Mouse (Mus musculus) forebrain, embryonic 15.5 days (tissue): ENCODE measurements around the gene Grb2. TPM values are rescaled to one million over a fixed set of nuclear protein-coding genes. Genes with fewer than 3 reads are reported as not detected.
A peak's percentile ranks its signal among the peaks of the same experiment; 100 is the strongest.

Experiments used
- ATAC-seq: fragments of 200-750 bp; cut with Nextera tagmentation; replicated peaks from 2 replicates; pipeline ENCODE4 v1.8.0; 2017; ENCODE audit warnings: mild to moderate bottlenecking, moderate TSS enrichment, moderate library complexity
- H3K27ac ChIP-seq: fragments of 300-500 bp; sonication (generic); replicated peaks from 2 replicates; pipeline ENCODE4 v1.5.1; 2015; ENCODE audit warnings: mild to moderate bottlenecking, inconsistent platforms
- H3K27me3 ChIP-seq: fragments of 300-500 bp; sonication (generic); 2 replicates; pipeline ENCODE4 v1.6.1; 2015; ENCODE audit warnings: inconsistent platforms
- H3K36me3 ChIP-seq: fragments of 300-500 bp; sonication (generic); 2 replicates; pipeline ENCODE4 v1.6.1; 2015; ENCODE audit warnings: mild to moderate bottlenecking, inconsistent platforms
- H3K4me1 ChIP-seq: fragments of 300-500 bp; sonication (generic); 2 replicates; pipeline ENCODE4 v1.6.1; 2015; ENCODE audit warnings: inconsistent platforms
- H3K4me2 ChIP-seq: fragments of 300-500 bp; sonication (generic); replicated peaks from 2 replicates; pipeline ENCODE4 v1.6.1; 2015; ENCODE audit warnings: mild to moderate bottlenecking, inconsistent platforms
- H3K4me3 ChIP-seq: fragments of 300-500 bp; sonication (generic); 2 replicates; pipeline ENCODE4 v1.5.1; 2015; ENCODE audit warnings: mild to moderate bottlenecking, inconsistent platforms
- H3K9ac ChIP-seq: fragments of 300-500 bp; sonication (generic); replicated peaks from 2 replicates; pipeline ENCODE4 v1.6.1; 2015; ENCODE audit warnings: mild to moderate bottlenecking, inconsistent platforms
- H3K9me3 ChIP-seq: fragments of 300-500 bp; sonication (generic); 2 replicates; pipeline ENCODE4 v1.6.1; 2016; ENCODE audit warnings: inconsistent platforms
- WGBS: fragments of 180-500 bp; shearing (Covaris S2); methylation state at CpG from one replicate; pipeline ENCODE4 v1.1.7; 2015; ENCODE audit warnings: mixed read lengths; 5-methylcytosine and 5-hydroxymethylcytosine counted together
- polyA plus RNA-seq: library from polyadenylated mRNA; unstranded; fragments of >200 nt; fragmentation: Nextera tagmentation; extraction: Ambion mirVana; gene quantifications from 2 replicates; pipeline ENCODE4 v1.2.1, GENCODE M21; 2015

The Grb2 gene
- polyA plus RNA-seq, 1 experiment from 2014 or later: 199 TPM

GRCm38 (mm10) chr11:115737608-115738208, 29.3 kb upstream of the Grb2 start:
- WGBS: 27% methylated on average over 10 of the region's 10 CpGs
- H3K9ac ChIP-seq: no peak overlapping the region
- H3K4me2 ChIP-seq: no peak overlapping the region
- H3K27me3 ChIP-seq: no peaks in the 10 kb centered on the region
- no peaks in the 10 kb centered on the region for H3K9me3 ChIP-seq
- no peak overlapping the region for H3K27ac ChIP-seq
- peaks cover 8% of the 10 kb centered on the region; the same call in 1 of the 2 replicates for H3K4me1 ChIP-seq
- no peaks in the 10 kb centered on the region for H3K36me3 ChIP-seq
- ATAC-seq: no peak
- H3K4me3 ChIP-seq: no peak overlapping the region

DNA sequence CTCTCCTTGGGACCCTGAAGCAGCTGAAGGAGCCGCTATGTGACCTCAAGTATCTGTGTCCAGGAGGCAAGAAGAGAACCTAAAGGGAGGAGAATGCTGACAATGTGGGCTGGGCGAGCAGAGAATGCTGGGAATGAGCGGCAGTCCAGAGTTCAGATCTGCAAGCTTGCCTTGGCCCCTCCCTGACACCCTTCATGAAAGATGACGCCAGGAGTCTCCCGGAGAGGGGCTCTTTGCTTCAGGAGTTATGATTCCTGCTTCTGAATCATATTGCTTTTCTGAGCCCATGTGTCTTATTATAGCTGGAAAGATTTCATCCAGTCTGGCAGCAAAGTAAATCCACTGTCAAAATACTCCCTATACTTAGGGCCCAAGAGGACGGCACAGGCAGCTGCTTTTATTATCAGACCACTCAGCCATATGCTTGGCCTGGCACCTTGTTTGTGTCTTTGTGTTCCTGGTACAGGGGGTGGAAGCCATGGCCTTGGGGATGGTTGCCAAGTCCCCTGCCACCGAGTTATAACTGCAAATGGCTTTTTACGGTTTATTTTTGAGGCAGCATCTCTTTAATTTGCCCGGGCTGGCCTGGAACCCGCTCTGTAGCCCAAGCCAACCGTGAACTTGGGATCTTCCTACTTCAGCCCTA, 25.8 kb upstream of the Grb2 start:
- Histone ChIP-seq H3K9ac (no peak overlapping the region), H3K4me3 (no peak overlapping the region), H3K27ac (peak overlapping the region; percentile 38), H3K27me3 (no peaks in the 10 kb centered on the region), H3K9me3 (no peaks in the 10 kb centered on the region), H3K36me3 (no peaks in the 10 kb centered on the region), H3K4me2 (no peak overlapping the region), H3K4me1 (peaks cover 8% of the 10 kb centered on the region; the same call in 1 of the 2 replicates)
- ATAC-seq: no peak
- 50% methylated on average over 11 of the region's 11 CpGs for WGBS

DNA sequence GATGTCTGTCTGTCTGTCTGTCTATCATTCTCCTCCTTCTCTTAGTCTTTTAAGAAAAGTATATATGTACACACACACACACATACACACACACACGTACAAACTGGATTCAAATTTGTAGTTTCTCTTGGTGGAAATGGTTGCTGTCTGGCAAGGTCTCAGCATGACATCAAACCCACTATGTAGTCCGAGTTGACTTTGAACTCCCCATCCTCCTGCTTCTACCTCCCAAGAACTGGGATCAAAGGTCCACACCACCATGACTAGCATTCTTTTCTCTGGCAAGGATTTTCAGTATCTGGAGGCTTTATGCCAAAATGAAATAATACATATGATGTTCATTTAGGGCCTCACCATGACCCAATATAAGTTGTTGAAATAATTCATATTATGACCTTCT, 14.8 kb upstream of the Grb2 start:
- ATAC-seq: no peak

DNA sequence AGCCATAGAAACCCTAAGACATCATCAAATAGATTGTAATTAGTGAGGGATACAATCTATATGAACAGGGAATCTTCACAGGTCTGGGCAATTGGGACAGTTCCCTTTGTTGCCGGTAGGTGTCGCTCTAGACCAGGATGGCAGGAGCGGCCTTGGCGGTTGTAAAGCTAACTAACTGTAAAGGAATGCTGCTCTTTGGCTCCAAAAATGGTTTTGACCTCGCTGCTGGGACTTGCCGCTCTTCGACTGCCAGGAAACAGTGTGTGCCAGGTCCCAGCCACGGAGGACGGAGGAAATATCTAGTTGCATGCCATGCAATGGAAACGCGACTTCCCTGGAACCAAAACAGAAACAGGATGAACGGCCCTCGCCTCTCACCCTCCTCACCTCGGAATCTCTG, 14.2 kb upstream of the Grb2 start:
- 15% methylated on average over 14 of the region's 14 CpGs for WGBS
- H3K36me3 ChIP-seq: no peaks in the 10 kb centered on the region
- H3K4me1 ChIP-seq: no peaks in the 10 kb centered on the region
- no peaks in the 10 kb centered on the region for H3K27me3 ChIP-seq
- H3K9ac ChIP-seq: no peak overlapping the region
- H3K4me3 ChIP-seq: no peak overlapping the region
- no peaks in the 10 kb centered on the region for H3K9me3 ChIP-seq
- no peak overlapping the region for H3K4me2 ChIP-seq
- no peak for ATAC-seq
- no peak overlapping the region for H3K27ac ChIP-seq

More for the DNA sequence above, 14.8 kb upstream of the Grb2 start:
- Histone ChIP-seq H3K4me1 (no peaks in the 10 kb centered on the region), H3K4me2 (no peak overlapping the region), H3K27ac (no peak overlapping the region), H3K9me3 (no peaks in the 10 kb centered on the region), H3K36me3 (no peaks in the 10 kb centered on the region), H3K9ac (no peak overlapping the region), H3K27me3 (no peaks in the 10 kb centered on the region), H3K4me3 (no peak overlapping the region)
- 83% methylated on average over 2 of the region's 2 CpGs for WGBS

- H3K9me3 ChIP-seq: no peaks in the 10 kb centered on the region
- ATAC-seq: no peak
- no peak overlapping the region for H3K9ac ChIP-seq
Observed at GRCm38 (mm10) chr11:115717660-115718390, 9.4 kb upstream of the Grb2 start.

GRCm38 (mm10) chr11:115716410-115717338, 8.3 kb upstream of the Grb2 start:
- Histone ChIP-seq H3K27ac (no peak overlapping the region), H3K27me3 (no peaks in the 10 kb centered on the region), H3K9me3 (no peaks in the 10 kb centered on the region), H3K4me1 (no peaks in the 10 kb centered on the region), H3K4me2 (no peak overlapping the region), H3K36me3 (no peaks in the 10 kb centered on the region), H3K4me3 (no peak overlapping the region), H3K9ac (no peak overlapping the region)
- WGBS: 67% methylated on average over 15 of the region's 15 CpGs
- ATAC-seq: no peak

More at GRCm38 (mm10) chr11:115717660-115718390, 9.4 kb upstream of the Grb2 start:
- Histone ChIP-seq H3K4me1 (no peaks in the 10 kb centered on the region), H3K4me2 (no peak overlapping the region), H3K4me3 (no peak overlapping the region), H3K36me3 (no peaks in the 10 kb centered on the region), H3K27ac (no peak overlapping the region), H3K27me3 (no peaks in the 10 kb centered on the region)
- WGBS: 54% methylated on average over 8 of the region's 8 CpGs

DNA sequence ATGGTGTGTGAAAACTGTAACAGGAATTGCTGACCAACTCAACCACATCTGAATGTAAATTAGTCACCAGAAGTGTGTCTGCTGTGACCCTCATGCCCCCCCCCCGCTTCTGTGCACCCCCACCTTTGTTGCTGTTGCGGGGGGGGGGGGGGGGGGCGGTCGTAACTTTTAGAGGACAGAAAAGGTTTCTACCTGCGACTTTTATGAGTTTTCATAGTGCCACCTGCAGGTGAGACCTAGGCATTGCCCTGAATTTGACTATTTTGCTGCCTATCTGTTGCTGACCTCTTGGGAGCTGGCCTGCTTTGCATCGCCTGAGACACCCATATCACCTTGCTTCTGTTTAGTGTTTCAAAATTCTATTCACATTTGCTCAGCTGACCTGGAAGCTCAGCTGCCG, 6.1 kb upstream of the Grb2 start:
- no peak for ATAC-seq
- Histone ChIP-seq H3K4me3 (no peak overlapping the region), H3K27ac (no peak overlapping the region), H3K36me3 (no peaks in the 10 kb centered on the region), H3K27me3 (no peaks in the 10 kb centered on the region), H3K4me1 (peaks cover 8% of the 10 kb centered on the region), H3K9me3 (no peaks in the 10 kb centered on the region), H3K9ac (no peak overlapping the region), H3K4me2 (no peak overlapping the region)
- 8% methylated on average over 6 of the region's 7 CpGs for WGBS

DNA sequence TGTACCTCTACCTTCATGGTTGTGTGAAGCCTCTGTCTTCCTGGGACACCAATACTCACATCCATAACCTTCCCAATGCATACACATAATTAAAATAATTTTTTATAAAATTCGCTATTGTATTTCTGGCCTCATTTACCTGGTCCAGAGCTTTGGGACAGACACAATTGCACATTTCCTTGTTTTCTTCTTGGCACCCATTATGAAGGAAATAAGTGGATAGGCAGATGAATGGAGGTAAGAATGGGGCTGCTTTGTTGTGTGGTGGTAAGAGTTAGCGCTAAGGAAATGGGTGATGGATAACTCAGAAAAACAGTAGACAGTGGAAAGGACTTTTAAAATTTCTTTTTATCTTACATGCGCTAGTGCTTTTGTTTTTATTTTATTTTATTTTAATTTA, 5.0 kb upstream of the Grb2 start:
- 93% methylated on average over 3 of the region's 3 CpGs for WGBS
- H3K4me2 ChIP-seq: no peak overlapping the region
- ATAC-seq: no peak

GRCm38 (mm10) chr11:115712674-115713298, 4.4 kb upstream of the Grb2 start:
- 89% methylated on average over 12 of the region's 12 CpGs for WGBS
- Histone ChIP-seq H3K4me1 (peaks cover 12% of the 10 kb centered on the region), H3K9ac (no peak overlapping the region), H3K36me3 (no peaks in the 10 kb centered on the region), H3K4me3 (no peak overlapping the region), H3K27me3 (no peaks in the 10 kb centered on the region), H3K27ac (no peak overlapping the region), H3K9me3 (no peaks in the 10 kb centered on the region), H3K4me2 (no peak overlapping the region)
- no peak for ATAC-seq

More for the DNA sequence above, 5.0 kb upstream of the Grb2 start:
- peaks cover 12% of the 10 kb centered on the region for H3K4me1 ChIP-seq
- H3K4me3 ChIP-seq: no peak overlapping the region
- H3K9me3 ChIP-seq: no peaks in the 10 kb centered on the region
- H3K27ac ChIP-seq: no peak overlapping the region
- H3K9ac ChIP-seq: no peak overlapping the region
- no peaks in the 10 kb centered on the region for H3K36me3 ChIP-seq
- no peaks in the 10 kb centered on the region for H3K27me3 ChIP-seq

- Histone ChIP-seq H3K36me3 (no peaks in the 10 kb centered on the region), H3K9ac (no peak overlapping the region), H3K4me2 (no peak overlapping the region), H3K27ac (no peak overlapping the region), H3K9me3 (no peaks in the 10 kb centered on the region), H3K4me3 (no peak overlapping the region), H3K27me3 (no peaks in the 10 kb centered on the region), H3K4me1 (peaks cover 15% of the 10 kb centered on the region)
- WGBS: 78% methylated on average over 2 of the region's 2 CpGs
- no peak for ATAC-seq
Observed at GRCm38 (mm10) chr11:115712268-115712667, 3.9 kb upstream of the Grb2 start.

GRCm38 (mm10) chr11:115711133-115711532, 2.7 kb upstream of the Grb2 start:
- no peak overlapping the region for H3K27ac ChIP-seq
- H3K4me2 ChIP-seq: no peak overlapping the region
- 89% methylated on average over 9 of the region's 9 CpGs for WGBS
- no peak overlapping the region for H3K4me3 ChIP-seq
- no peak overlapping the region for H3K9ac ChIP-seq
- peaks cover 26% of the 10 kb centered on the region for H3K4me1 ChIP-seq
- no peaks in the 10 kb centered on the region for H3K9me3 ChIP-seq
- ATAC-seq: no peak
- H3K27me3 ChIP-seq: no peaks in the 10 kb centered on the region
- no peaks in the 10 kb centered on the region for H3K36me3 ChIP-seq
